Mouse (Mus musculus) c-Kit-negative CD71-positive TER-119-positive erythroid progenitor cells, embryonic 14.5 days (primary cell): Measurements from ENCODE around the gene Dlg1.

Source experiments
- DNase-seq: peaks from one replicate; pipeline ENCODE4 v3.0.0-alpha.2; 2013; ENCODE audit warnings: low read depth, low spot score

Dlg1 gene

GRCm38 (mm10) chr16:31903239-31903638 lies 240.0 kb downstream of the Dlg1 start:
- DNase-seq = no peak

GRCm38 (mm10) chr16:31905331-31905730 lies 242.1 kb downstream of the Dlg1 start:
- peak; percentile 20 for DNase-seq

- DNase-seq = no peak
Measured at GRCm38 (mm10) chr16:31905891-31906825, 242.9 kb downstream of the Dlg1 start.

GRCm38 (mm10) chr16:31906896-31907295 lies 243.7 kb downstream of the Dlg1 start:
- DNase-seq = no peak

- no peak for DNase-seq
Measured at GRCm38 (mm10) chr16:31908959-31909358, 245.7 kb downstream of the Dlg1 start.

GRCm38 (mm10) chr16:31910281-31910847 lies 247.1 kb downstream of the Dlg1 start:
- no peak for DNase-seq

GRCm38 (mm10) chr16:31917776-31918175 lies 254.5 kb downstream of the Dlg1 start:
- DNase-seq = no peak

- peak; percentile 40 for DNase-seq
Measured at GRCm38 (mm10) chr16:31918248-31918724, 255.0 kb downstream of the Dlg1 start.

- no peak for DNase-seq
Measured at GRCm38 (mm10) chr16:31924368-31924767, 261.1 kb downstream of the Dlg1 start.
